Mouse (Mus musculus): ENCODE results near the gene Pkd1l3. TPM values are rescaled to one million over a fixed set of nuclear protein-coding genes. Genes with fewer than 3 reads are reported as not detected.
A peak's percentile ranks its signal among the peaks of the same experiment; 100 is the strongest.

Gene Pkd1l3
- total RNA-seq, 2 experiments from 2014 or later = 0.32 TPM; not detected in 1

DNA sequence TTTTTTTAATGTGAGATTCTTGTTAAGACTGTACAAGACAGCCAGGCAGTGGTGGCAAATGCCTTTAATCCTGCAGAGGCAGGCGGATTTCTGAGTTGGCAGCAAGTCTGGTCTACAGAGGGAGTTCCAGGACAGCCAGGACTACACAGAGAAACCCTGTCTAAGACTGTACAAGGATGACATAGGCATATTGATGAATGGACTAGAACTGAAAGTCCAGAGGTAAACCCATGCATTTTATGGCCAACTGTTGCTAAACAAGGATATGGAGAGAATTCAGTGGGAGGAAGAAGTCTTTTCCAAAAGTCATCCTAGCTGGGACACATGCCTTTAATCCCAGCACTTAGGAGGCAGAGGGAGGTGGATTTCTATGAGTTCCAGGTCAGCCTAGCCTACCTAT lies 83.4 kb downstream of the Pkd1l3 start:
- no peak for DNase-seq (ENCODE audit: low spot score)

DNA sequence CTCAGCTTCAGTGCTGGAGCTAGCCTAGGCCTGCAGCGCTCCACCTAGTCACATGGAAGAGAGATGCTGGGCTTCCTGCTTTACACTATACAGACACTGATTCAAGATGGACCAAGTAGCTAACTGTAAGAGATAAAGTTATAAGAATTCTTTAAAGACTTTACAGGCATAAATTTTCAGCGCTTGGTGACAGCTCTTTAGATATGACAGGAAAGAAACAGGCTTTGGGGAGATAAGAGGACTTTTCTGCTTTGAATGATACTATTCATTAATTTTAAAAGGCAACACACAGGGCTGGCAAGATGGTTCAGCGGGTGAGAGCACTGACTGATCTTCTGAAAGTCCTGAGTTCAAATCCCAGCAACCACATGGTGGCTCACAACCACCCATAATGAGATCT lies 84.2 kb downstream of the Pkd1l3 start:
- no peak for DNase-seq (ENCODE audit: low spot score)

DNA sequence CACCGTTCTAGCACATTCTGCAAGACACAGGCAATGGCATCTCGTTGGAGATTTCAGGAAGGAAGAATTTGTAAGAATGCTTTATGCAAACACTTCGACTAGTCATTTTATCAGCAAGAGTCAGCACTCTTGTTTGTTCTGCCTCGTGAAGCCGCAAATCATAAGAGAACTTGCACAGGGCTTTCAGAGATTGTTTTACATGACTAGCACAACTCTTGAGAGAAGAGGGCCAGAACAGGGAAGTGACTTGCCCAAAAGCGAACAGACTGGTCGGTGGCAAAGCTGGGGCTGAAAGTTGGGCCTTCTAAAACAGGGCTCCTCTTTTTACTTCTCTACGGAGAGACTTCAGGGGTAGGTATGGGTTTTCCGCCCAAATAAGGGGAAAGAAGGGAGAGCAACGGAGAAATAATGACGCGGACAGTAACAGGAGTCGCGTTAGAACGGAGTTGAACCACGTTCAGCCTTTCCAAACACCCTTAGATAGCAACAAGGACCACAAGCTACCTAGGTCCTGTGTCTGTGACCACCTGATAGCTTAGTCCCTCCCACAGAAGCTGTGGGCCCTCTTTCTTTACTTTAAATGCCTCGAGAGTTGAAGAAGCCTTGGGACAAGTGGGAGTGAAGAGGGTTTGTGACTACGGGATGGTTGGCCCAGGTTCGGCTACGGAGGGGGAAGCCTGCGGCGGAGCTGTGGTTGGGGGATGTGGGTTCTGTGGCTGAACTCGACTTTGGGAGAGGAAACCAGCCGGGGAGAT lies 90.4 kb downstream of the Pkd1l3 start:
- no peak for DNase-seq (ENCODE audit: low spot score)

DNA sequence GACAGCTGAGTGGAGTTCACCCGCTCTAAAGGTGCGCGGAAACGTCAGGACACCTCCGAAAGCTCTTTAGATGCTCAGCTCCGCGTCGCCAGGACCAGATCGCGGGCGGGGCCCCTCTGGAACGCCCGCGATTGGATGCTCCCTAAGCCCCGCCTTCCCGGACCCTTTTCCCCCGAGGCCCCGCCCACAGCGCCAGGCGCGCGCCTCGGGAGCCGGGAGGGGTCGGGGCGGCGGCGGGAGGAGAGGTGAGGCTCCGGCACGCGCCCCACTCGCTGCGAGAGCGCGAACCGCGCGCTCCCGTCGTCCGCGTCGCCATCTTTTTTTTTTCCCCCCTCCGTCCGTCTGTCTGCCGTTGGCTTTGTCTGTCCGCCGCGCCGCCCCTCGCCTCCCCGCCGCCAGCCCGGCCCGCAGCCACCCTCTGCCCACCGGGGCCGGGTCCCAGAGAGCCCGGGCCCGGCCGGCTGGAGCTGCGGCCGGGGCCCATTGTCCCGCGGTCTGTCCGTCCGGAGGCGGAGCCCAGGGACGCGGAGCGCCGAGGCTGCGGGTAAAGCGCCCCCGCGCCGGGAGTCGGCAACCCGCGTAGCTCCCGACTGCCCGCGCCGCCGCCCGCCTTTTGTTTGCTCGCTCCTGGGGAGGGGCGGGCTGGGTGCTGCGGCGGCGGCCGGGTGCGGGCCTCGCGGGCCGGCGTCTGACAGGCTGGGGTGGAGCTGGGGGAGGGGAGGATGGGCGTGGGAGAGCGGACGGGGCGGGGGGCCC lies 91.2 kb downstream of the Pkd1l3 start, which contains the start of gene Zfp821:
Zfp821 (plus strand) TSS at position 227 of the 756 bp plus-strand sequence.
- DNase-seq (ENCODE audit: low spot score) = peak; percentile 92

DNA sequence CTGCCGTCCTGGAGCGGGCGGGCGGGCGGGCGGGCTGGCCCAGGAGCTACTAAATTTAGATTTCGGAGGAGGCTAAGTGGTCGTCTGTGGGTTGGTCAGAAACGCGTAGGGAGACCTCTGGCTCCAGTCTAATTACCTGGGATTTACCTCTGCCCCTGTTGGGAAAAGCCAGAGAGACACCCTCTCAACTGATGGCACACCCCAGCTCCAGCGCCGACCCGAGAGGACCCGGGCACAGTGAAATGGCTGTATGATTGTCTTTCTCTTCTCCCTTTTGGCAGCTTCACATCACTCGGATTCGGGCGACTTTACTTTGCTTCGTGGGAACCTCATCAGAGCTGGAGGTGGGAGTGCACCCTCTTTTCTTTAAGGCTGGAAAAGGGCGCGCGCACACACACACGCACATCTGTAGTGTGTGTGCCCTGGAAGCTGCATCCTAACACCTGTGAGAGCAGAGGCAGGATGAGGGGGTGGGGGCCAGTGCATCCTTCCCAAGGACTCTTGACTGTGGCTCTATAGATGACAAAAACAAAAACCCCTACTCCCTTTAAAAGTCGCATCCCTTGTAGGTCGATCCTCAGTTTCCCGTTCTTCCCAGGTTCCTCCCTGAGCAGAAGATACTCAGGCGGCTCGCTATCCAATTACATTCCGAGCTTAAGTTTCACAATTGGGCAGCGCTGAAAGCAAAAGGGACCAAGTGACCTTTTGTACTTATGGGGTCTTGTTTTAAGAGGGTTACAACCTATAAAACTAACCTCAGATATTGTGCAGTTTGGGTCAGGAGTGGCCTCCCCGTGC lies 92.0 kb downstream of the Pkd1l3 start:
- DNase-seq (ENCODE audit: low spot score) = no peak

DNA sequence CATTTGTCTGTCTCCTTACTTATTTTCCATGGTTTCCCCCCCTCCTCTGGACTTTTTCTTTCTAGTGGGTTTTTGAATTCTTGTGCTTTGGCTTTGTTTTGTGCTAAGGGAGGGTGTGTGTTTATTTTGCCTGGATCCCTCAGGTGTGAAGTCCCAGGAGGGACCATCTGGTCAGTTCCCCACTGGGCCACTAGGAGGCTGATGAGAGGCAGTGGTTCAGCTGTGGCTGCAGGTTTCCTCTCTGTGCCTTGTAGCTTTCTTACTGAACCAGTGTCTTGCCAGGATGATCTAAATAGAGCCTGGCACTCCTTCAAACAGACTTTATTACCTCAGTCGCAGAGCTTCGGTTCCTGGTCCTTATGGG lies 92.5 kb downstream of the Pkd1l3 start:
- peak; percentile 77 for DNase-seq (ENCODE audit: low spot score)

DNA sequence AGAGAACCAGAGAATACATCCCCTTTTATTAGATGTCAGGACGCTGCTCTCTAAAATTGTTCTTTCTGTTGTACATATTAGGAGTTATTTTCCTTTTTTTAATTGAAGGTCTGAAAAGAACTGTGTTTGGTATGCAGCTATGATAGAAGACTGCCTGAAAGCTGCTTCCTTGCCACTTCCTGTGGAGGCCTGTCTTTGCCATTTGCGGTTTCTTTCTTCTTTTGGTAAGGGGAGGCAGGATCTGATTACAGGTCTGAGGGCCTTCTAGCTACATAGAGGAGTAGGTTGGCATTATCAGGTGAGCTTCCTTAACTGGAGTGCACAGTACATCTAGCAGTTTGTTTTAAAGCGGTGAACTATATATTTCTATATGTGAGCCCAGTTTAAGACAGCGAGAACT lies 93.6 kb downstream of the Pkd1l3 start:
- DNase-seq (ENCODE audit: low spot score) = no peak

DNA sequence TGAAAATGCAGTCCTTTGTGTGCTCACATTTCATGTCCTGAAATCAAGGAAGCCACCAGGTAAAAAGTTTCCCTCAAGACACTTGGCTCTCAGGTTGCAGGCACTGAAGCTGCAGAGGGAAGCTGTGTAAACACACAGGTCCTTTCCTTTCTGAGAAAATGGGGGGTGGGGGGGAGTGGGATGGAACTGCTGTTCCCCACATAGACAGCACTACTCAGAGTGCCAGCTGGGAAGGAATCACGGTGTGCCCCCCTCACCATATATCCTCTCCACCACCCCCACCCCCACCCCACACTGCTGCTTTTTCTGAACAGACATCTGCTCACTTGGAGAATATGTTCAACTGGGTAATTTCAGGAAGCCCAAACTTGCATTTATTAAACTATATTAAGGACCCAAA lies 98.2 kb downstream of the Pkd1l3 start:
- no peak for DNase-seq (ENCODE audit: low spot score)

DNA sequence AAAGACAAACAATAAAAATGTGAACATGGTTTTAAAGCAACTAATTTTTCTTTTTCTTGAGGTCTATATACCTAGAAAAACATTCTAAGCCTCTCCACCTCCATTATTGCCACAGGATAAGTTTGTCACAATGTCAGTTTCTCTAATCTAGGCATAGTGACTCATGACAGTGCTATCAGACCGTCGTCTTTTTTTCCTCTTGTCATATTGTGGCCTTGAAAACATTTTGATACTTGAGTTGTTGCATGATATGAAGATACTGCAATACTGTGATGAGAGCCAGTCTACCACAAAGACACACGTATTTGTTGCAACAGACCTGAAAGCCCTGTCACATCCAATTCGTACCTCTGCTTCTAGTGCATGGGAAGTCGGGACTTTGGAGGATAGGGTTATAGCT lies 100.6 kb downstream of the Pkd1l3 start:
- no peak for DNase-seq (ENCODE audit: low spot score)

Other genes starting within 250 kb of the Pkd1l3 start
- gene Pmfbp1, start 120.5 kb upstream of the Pkd1l3 start, total RNA-seq (2021) = not detected
- gene Dhx38, start 48.7 kb upstream of the Pkd1l3 start, total RNA-seq (2021) = 10 to 100 TPM; 10.3 to 11.4 TPM
- gene Txnl4b, start 48.6 kb upstream of the Pkd1l3 start, total RNA-seq (2021) = 1 to 10 TPM; 5.5 to 7.3 TPM
- 10 to 100 TPM; 12.9 to 28.3 TPM for gene Hp, start 35.3 kb upstream of the Pkd1l3 start, total RNA-seq (2021)
- 10 to 100 TPM; 10.6 to 15.6 TPM for gene Dhodh, start 5.8 kb upstream of the Pkd1l3 start, total RNA-seq (2021)
- 10 to 100 TPM; 27.7 to 32.7 TPM for gene Ist1, start 78.7 kb downstream of the Pkd1l3 start, total RNA-seq (2021)
- gene Zfp821, start 91.0 kb downstream of the Pkd1l3 start, total RNA-seq (2021) = 1 to 10 TPM; 3.6 to 5.6 TPM
- 10 to 100 TPM; 21.8 to 23.4 TPM for gene Atxn1l, start 123.2 kb downstream of the Pkd1l3 start, total RNA-seq (2021)
- gene Ap1g1, start 164.0 kb downstream of the Pkd1l3 start, total RNA-seq (2021) = 10 to 100 TPM; 28.2 to 37.0 TPM

Measured in gastrocnemius, adult 18-20 months (tissue).